Comparison of ENCODE assay signal across 17 mouse cellular contexts in the genomic region with DNA sequence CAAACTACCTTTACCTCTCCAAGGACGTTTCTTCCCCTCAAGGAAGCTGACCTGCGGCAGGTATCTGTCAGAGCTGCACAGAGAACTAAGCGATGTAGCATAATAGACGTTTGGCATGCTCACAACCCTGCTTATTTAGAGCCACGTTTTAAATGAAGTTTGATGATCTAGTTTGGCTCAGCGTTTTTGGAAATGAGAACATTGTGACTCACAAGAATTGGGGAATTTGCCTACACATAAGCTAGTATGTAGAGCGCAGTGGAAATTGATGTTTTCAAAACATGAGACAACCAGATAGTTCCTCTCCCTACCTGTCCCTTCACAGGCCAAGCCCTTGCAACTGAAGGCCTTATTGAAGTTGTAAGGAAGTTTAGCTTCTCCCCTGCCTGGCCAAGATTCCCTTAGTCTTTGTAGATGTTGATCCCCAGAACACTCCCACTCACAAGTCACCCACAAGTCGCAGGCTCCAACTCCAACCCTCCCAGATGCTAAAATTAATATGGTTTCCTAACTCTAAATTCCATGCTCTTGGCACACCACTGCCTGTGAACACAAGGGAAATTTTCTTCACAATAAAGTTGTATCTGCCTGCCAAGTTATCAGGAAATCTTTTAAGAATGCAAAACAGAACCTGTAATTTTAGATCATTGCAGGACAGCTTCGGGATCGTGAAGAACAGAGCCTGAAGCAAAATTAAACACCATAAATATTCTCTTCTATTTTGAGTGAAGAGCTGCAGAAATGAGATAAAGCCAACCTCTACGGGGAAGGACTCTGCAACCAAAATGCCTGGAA. TPM values are rescaled to one million over a fixed set of nuclear protein-coding genes. Genes with fewer than 3 reads are reported as not detected.
DNase-seq lines count a peak whose midpoint lies in the region; ATAC-seq and TF ChIP-seq lines count a peak whose summit lies in the region.
"Had no signal": no experiment of that assay in that cellular context is flagged by ENCODE, and none has a peak within 500 bp of the region (broad histone marks: within the 10 kb centered on the region; RNA-seq: fewer than 3 reads in every experiment).

No protein-coding gene starts in this region.

- H3K9me3 ChIP-seq in limb, embryonic 14.5 days (ENCODE audit: control insufficient read depth, low read length), result no peaks in the 10 kb centered on the region
- H3K9me3 ChIP-seq: heart, embryonic 13.5 days; hindbrain, embryonic 12.5 days; lung, embryonic 15.5 days; neural tube, embryonic 12.5 days had no signal

- 66% methylated on average over 11 of the region's 11 CpGs for WGBS in heart, adult 2 months
- WGBS in limb, embryonic 14.5 days, result 63% methylated on average over 11 of the region's 11 CpGs
- WGBS in cerebellum, adult 2 months, result 82% methylated on average over 11 of the region's 11 CpGs

- H3K4me2 ChIP-seq in limb, embryonic 14.5 days (replicated peaks; ENCODE audit: low read depth, low read length, severe bottlenecking), result no peak overlapping the region
- H3K4me2 ChIP-seq: heart, embryonic 13.5 days; hindbrain, embryonic 12.5 days; lung, embryonic 15.5 days; neural tube, embryonic 12.5 days had no signal

- H3K79me2 ChIP-seq in heart, adult 2 months (replicated peaks; ENCODE audit: control insufficient read depth, insufficient read depth, low read length), result no peaks in the 10 kb centered on the region

- peak; percentile 50 for ATAC-seq in limb, embryonic 14.5 days (ENCODE audit: low FRiP score, low read depth)
- ATAC-seq: intestine, embryonic 16.5 days had no signal

- peak overlapping the region; percentile 20; the same call in 1 of the 2 replicates for H3K27ac ChIP-seq in heart, adult 2 months
- H3K27ac ChIP-seq in cortical plate, adult 2 months (ENCODE audit: insufficient read depth, low read length), result peak overlapping the region; percentile 89; the same call in 1 of the 2 replicates
- no peak overlapping the region for H3K27ac ChIP-seq in limb, embryonic 14.5 days (replicated peaks; ENCODE audit: low read depth, low read length)
- no peak overlapping the region for H3K27ac ChIP-seq in cerebellum, adult 2 months (ENCODE audit: insufficient read depth, low read length)
- H3K27ac ChIP-seq: heart, embryonic 13.5 days; hindbrain, embryonic 12.5 days; lung, embryonic 15.5 days; neural tube, embryonic 12.5 days had no signal

- no peak overlapping the region for H3K4me3 ChIP-seq in heart, adult 2 months
- no peak overlapping the region for H3K4me3 ChIP-seq in cortical plate, adult 2 months (ENCODE audit: insufficient read depth, low read length)
- no peak overlapping the region for H3K4me3 ChIP-seq in limb, embryonic 14.5 days (replicated peaks; ENCODE audit: low read length)
- H3K4me3 ChIP-seq in cerebellum, adult 2 months (replicated peaks; ENCODE audit: insufficient read depth, low read depth, low read length), result no peak overlapping the region
- H3K4me3 ChIP-seq: heart, embryonic 13.5 days; hindbrain, embryonic 12.5 days; lung, embryonic 15.5 days; neural tube, embryonic 12.5 days had no signal

- TF ChIP-seq POLR2A in heart, adult 2 months (IDR thresholded peaks at IDR 0.05; ENCODE audit: insufficient read depth, low read depth, low read length), result no peak
- no peak for TF ChIP-seq POLR2A in cortical plate, adult 2 months (IDR thresholded peaks at IDR 0.05; ENCODE audit: extremely low read depth, insufficient read depth, low read length)
- no peak for TF ChIP-seq POLR2A in limb, embryonic 14.5 days (IDR thresholded peaks at IDR 0.05; ENCODE audit: borderline replicate concordance, extremely low read depth, insufficient read depth, insufficient read length)
- TF ChIP-seq POLR2A in cerebellum, adult 2 months (IDR thresholded peaks at IDR 0.05; ENCODE audit: borderline replicate concordance, insufficient read depth, low read length), result no peak

- peaks cover 1% of the 10 kb centered on the region; the same call in 1 of the 2 replicates for H3K4me1 ChIP-seq in heart, adult 2 months (ENCODE audit: control insufficient read depth, insufficient read depth, low read length)
- peaks cover 7% of the 10 kb centered on the region for H3K4me1 ChIP-seq in cortical plate, adult 2 months (ENCODE audit: control insufficient read depth, insufficient read depth, low read length)
- no peaks in the 10 kb centered on the region for H3K4me1 ChIP-seq in limb, embryonic 14.5 days (ENCODE audit: control insufficient read depth, insufficient read depth, low read length)
- H3K4me1 ChIP-seq in cerebellum, adult 2 months (ENCODE audit: control insufficient read depth, insufficient read depth, low read length), result no peaks in the 10 kb centered on the region
- H3K4me1 ChIP-seq: heart, embryonic 13.5 days; hindbrain, embryonic 12.5 days; lung, embryonic 15.5 days; neural tube, embryonic 12.5 days had no signal

- H3K36me3 ChIP-seq in heart, adult 2 months (ENCODE audit: control insufficient read depth, insufficient read depth, low read length), result no peaks in the 10 kb centered on the region
- H3K36me3 ChIP-seq in limb, embryonic 14.5 days (ENCODE audit: control insufficient read depth, insufficient read depth, low read length), result no peaks in the 10 kb centered on the region
- H3K36me3 ChIP-seq: heart, embryonic 13.5 days; hindbrain, embryonic 12.5 days; lung, embryonic 15.5 days; neural tube, embryonic 12.5 days had no signal

- no peak for DNase-seq in heart, adult 2 months
- no peak for DNase-seq in heart, adult 11 months
- DNase-seq in gonadal fat pad, adult 2 months (ENCODE audit: low read depth), result peak; percentile 73
- peak; percentile 63 for DNase-seq in limb, embryonic 14.5 days (ENCODE audit: low spot score)
- DNase-seq in embryo, embryonic 11 days, result no peak
- DNase-seq in cerebellum, adult 2 months, result no peak
- DNase-seq in ovary, postnatal 14 days (ENCODE audit: low spot score), result no peak
- DNase-seq: kidney, postnatal 14 days; thymus, adult 18-20 months had no signal

- no peaks in the 10 kb centered on the region for H3K27me3 ChIP-seq in heart, adult 2 months (ENCODE audit: control insufficient read depth, insufficient read depth, low read length)
- H3K27me3 ChIP-seq in limb, embryonic 14.5 days (ENCODE audit: control insufficient read depth, insufficient read depth, low read length), result no peaks in the 10 kb centered on the region
- no peaks in the 10 kb centered on the region for H3K27me3 ChIP-seq in cerebellum, adult 2 months (ENCODE audit: control insufficient read depth, insufficient read depth, low read length)
- H3K27me3 ChIP-seq: heart, embryonic 13.5 days; hindbrain, embryonic 12.5 days; lung, embryonic 15.5 days; neural tube, embryonic 12.5 days had no signal

- intact Hi-C loops in heart, adult 2 months (cut with DNase I), result loop anchor here (5.0 kb wide), 1 partner anchor 45 kb away; a partner anchor contains a TSS

- no peak for TF ChIP-seq CTCF in heart, adult 2 months (IDR thresholded peaks at IDR 0.05)
- no peak for TF ChIP-seq CTCF in cortical plate, adult 2 months (IDR thresholded peaks at IDR 0.05; ENCODE audit: extremely low read depth, insufficient read depth, low read length)
- TF ChIP-seq CTCF in cerebellum, adult 2 months (IDR thresholded peaks at IDR 0.05; ENCODE audit: borderline replicate concordance, insufficient read depth, low read depth, low read length), result no peak

- H3K9ac ChIP-seq in heart, adult 2 months (ENCODE audit: low read depth, low read length), result no peak overlapping the region
- H3K9ac ChIP-seq in limb, embryonic 14.5 days (ENCODE audit: low read depth, low read length, severe bottlenecking), result no peak overlapping the region
- H3K9ac ChIP-seq: heart, embryonic 13.5 days; hindbrain, embryonic 12.5 days; lung, embryonic 15.5 days; neural tube, embryonic 12.5 days had no signal

- no peak for TF ChIP-seq EP300 in heart, adult 2 months (IDR thresholded peaks at IDR 0.05; ENCODE audit: insufficient read depth, low read depth, low read length)

RNA-seq across cellular contexts. Expression of a gene that starts 42.6 kb away (rescaled TPM):
- total RNA-seq in heart, adult 2 months (2021), result 10 to 100 TPM; 24.6 to 29.3 TPM
- 23.4 and 44.8 TPM in 2 replicates for polyA plus RNA-seq in heart, adult 2 months (2012; rRNA removed)
- 0.46 and 0.47 TPM in 2 replicates for polyA plus RNA-seq in cortical plate, adult 2 months (2012; rRNA removed)
- polyA plus RNA-seq in gonadal fat pad, adult 2 months (2012; rRNA removed), result 111 and 124 TPM in 2 replicates
- polyA plus RNA-seq in limb, embryonic 14.5 days (2012; rRNA removed), result 8.9 and 9.3 TPM in 2 replicates
- polyA plus RNA-seq in limb, embryonic 14.5 days (2014; fragmentation: Nextera tagmentation; extraction: Ambion mirVana), result 9.3 TPM in 2 replicates
- polyA plus RNA-seq in cerebellum, adult 2 months (2012; rRNA removed), result 0.38 and 0.65 TPM in 2 replicates
- total RNA-seq: megakaryocyte progenitor cell, adult 5-6 weeks; MEL had no signal

Comparison
In these comparisons a context has a peak if more than half of its experiments do, and no peak if none do; other contexts are left out.
1. DNase-seq: peak in gonadal fat pad, adult 2 months (single experiment) and limb, embryonic 14.5 days (single experiment); none in heart, adult 2 months (0 of 2), heart, adult 11 months (single experiment), embryo, embryonic 11 days (single experiment), cerebellum, adult 2 months (0 of 2) and ovary, postnatal 14 days (single experiment).
2. H3K27ac ChIP-seq: peak in heart, adult 2 months (single experiment) and cortical plate, adult 2 months (single experiment); none in limb, embryonic 14.5 days (single experiment) and cerebellum, adult 2 months (single experiment).